Mouse (Mus musculus) liver, embryonic 11.5 days (tissue): ENCODE measurements around the gene Syt8. TPM values are rescaled to one million over a fixed set of nuclear protein-coding genes. Genes with fewer than 3 reads are reported as not detected.
A peak's percentile ranks its signal among the peaks of the same experiment; 100 is the strongest.

Experiments used
- ATAC-seq: fragments of 200-750 bp; cut with Nextera tagmentation; replicated peaks from 2 replicates; pipeline ENCODE4 v1.8.0; 2017; ENCODE audit warnings: moderate number of reproducible peaks, mild to moderate bottlenecking, moderate TSS enrichment, moderate library complexity; ENCODE audit not compliant: low FRiP score
- DNase-seq: peaks from one replicate; pipeline ENCODE4 v3.0.0-alpha.2; 2017; ENCODE audit warnings: low spot score
- H3K27ac ChIP-seq: fragments of 300-500 bp; sonication (generic); 2 replicates; pipeline ENCODE4 v1.5.1; 2014; ENCODE audit warnings: mild to moderate bottlenecking, low read depth, low read length, control low read depth
- H3K27me3 ChIP-seq: fragments of 300-500 bp; sonication (generic); replicated peaks from 2 replicates; pipeline ENCODE4 v1.6.1; 2014; ENCODE audit warnings: low read length, mixed read lengths; ENCODE audit not compliant: control insufficient read depth, insufficient read depth
- H3K36me3 ChIP-seq: fragments of 300-500 bp; sonication (generic); 2 replicates; pipeline ENCODE4 v1.6.1; 2014; ENCODE audit warnings: mild to moderate bottlenecking, low read length, moderate library complexity, mixed read lengths; ENCODE audit not compliant: control insufficient read depth, insufficient read depth
- H3K4me1 ChIP-seq: fragments of 300-500 bp; sonication (generic); replicated peaks from 2 replicates; pipeline ENCODE4 v1.6.1; 2014; ENCODE audit warnings: low read length, mixed read lengths; ENCODE audit not compliant: control insufficient read depth, insufficient read depth
- H3K4me2 ChIP-seq: fragments of 300-500 bp; sonication (generic); 2 replicates; pipeline ENCODE4 v1.6.1; 2014; ENCODE audit warnings: mild to moderate bottlenecking, control low read depth, moderate library complexity
- H3K4me3 ChIP-seq: fragments of 300-500 bp; sonication (generic); 2 replicates; pipeline ENCODE4 v1.5.1; 2014; ENCODE audit warnings: low read depth, low read length, control low read depth
- H3K9ac ChIP-seq: fragments of 300-500 bp; sonication (generic); 2 replicates; pipeline ENCODE4 v1.6.1; 2014; ENCODE audit warnings: low read depth, low read length, control low read depth
- H3K9me3 ChIP-seq: fragments of 300-500 bp; sonication (generic); 2 replicates; pipeline ENCODE4 v1.6.1; 2016; ENCODE audit warnings: low read length, inconsistent platforms, mixed read lengths; ENCODE audit not compliant: control insufficient read depth
- whole genome bisulfite sequencing: fragments of 180-500 bp; shearing (Covaris S2); extraction: QIAGEN DNeasy Blood & Tissue Kit; methylation state at CpG from one replicate; pipeline ENCODE4 v1.1.7; 2014; 5-methylcytosine and 5-hydroxymethylcytosine counted together
- polyA plus RNA-seq: library from polyadenylated mRNA; unstranded; fragments of >200 nt; fragmentation: Nextera tagmentation; extraction: Ambion mirVana; gene quantifications from 2 replicates; pipeline ENCODE4 v1.2.1, GENCODE M21; 2014

Syt8 gene
- polyA plus RNA-seq, 1 experiment from 2014 or later, result 0.41 TPM

GRCm38 (mm10) chr7:142478001-142478400, 43.4 kb downstream of the Syt8 start:
- Histone ChIP-seq H3K36me3 (no peaks in the 10 kb centered on the region), H3K4me3 (no peak overlapping the region), H3K9me3 (no peaks in the 10 kb centered on the region), H3K4me2 (no peak overlapping the region), H3K9ac (no peak overlapping the region), H3K27me3 (peaks cover 4% of the 10 kb centered on the region; the same call in 1 of the 2 replicates), H3K4me1 (peaks cover 25% of the 10 kb centered on the region), H3K27ac (no peak overlapping the region)
- no peak for ATAC-seq
- DNase-seq, result no peak
- 90% methylated on average over 6 of the region's 6 CpGs for WGBS

- Histone ChIP-seq H3K9ac (no peak overlapping the region), H3K27me3 (peaks cover 4% of the 10 kb centered on the region; the same call in 1 of the 2 replicates), H3K4me2 (no peak overlapping the region), H3K27ac (no peak overlapping the region), H3K36me3 (no peaks in the 10 kb centered on the region), H3K9me3 (no peaks in the 10 kb centered on the region), H3K4me3 (no peak overlapping the region), H3K4me1 (peaks cover 28% of the 10 kb centered on the region)
- DNase-seq, result no peak
- no peak for ATAC-seq
- 77% methylated on average over 2 of the region's 2 CpGs for WGBS
Observed at GRCm38 (mm10) chr7:142478574-142478973, 43.9 kb downstream of the Syt8 start.

- Histone ChIP-seq H3K36me3 (no peaks in the 10 kb centered on the region), H3K9ac (no peak overlapping the region), H3K4me2 (no peak overlapping the region), H3K4me1 (peaks cover 29% of the 10 kb centered on the region), H3K27ac (no peak overlapping the region), H3K9me3 (no peaks in the 10 kb centered on the region), H3K4me3 (no peak overlapping the region), H3K27me3 (peaks cover 4% of the 10 kb centered on the region; the same call in 1 of the 2 replicates)
- ATAC-seq (no peak), DNase-seq (no peak)
Observed at GRCm38 (mm10) chr7:142479307-142479706, 44.7 kb downstream of the Syt8 start.

- DNase-seq (no peak), ATAC-seq (no peak)
- Histone ChIP-seq H3K4me3 (no peak overlapping the region), H3K36me3 (no peaks in the 10 kb centered on the region), H3K27ac (no peak overlapping the region), H3K4me2 (no peak overlapping the region), H3K9me3 (no peaks in the 10 kb centered on the region), H3K27me3 (peaks cover 4% of the 10 kb centered on the region; the same call in 1 of the 2 replicates), H3K4me1 (peaks cover 26% of the 10 kb centered on the region), H3K9ac (no peak overlapping the region)
- 87% methylated on average over 3 of the region's 3 CpGs for WGBS
Observed at GRCm38 (mm10) chr7:142479886-142480285, 45.2 kb downstream of the Syt8 start.

GRCm38 (mm10) chr7:142480661-142481060, 46.0 kb downstream of the Syt8 start:
- no peak for ATAC-seq
- 91% methylated on average over 3 of the region's 3 CpGs for WGBS
- H3K9me3 ChIP-seq, result no peaks in the 10 kb centered on the region
- H3K4me2 ChIP-seq, result no peak overlapping the region
- peak overlapping the region; percentile 84 for H3K27ac ChIP-seq
- DNase-seq, result no peak
- H3K36me3 ChIP-seq, result no peaks in the 10 kb centered on the region
- H3K4me1 ChIP-seq, result peaks cover 26% of the 10 kb centered on the region
- H3K9ac ChIP-seq, result no peak overlapping the region
- H3K4me3 ChIP-seq, result no peak overlapping the region
- peaks cover 4% of the 10 kb centered on the region; the same call in 1 of the 2 replicates for H3K27me3 ChIP-seq

- 0 out of 2 replicates have a peak, but pooled peaks have one; percentile 4 for ATAC-seq
- WGBS, result 8% methylated on average over 5 of the region's 5 CpGs
Observed at GRCm38 (mm10) chr7:142481186-142481567, 46.5 kb downstream of the Syt8 start.

GRCm38 (mm10) chr7:142481568-142482255, 47.1 kb downstream of the Syt8 start:
- ATAC-seq (peak; percentile 44; the same call in 1 of the 2 replicates), DNase-seq (peak; percentile 63)
- Histone ChIP-seq H3K9me3 (no peaks in the 10 kb centered on the region), H3K4me2 (peak overlapping the region; percentile 54), H3K4me1 (peaks cover 26% of the 10 kb centered on the region), H3K36me3 (no peaks in the 10 kb centered on the region), H3K27ac (peak overlapping the region; percentile 84), H3K9ac (peak overlapping the region; percentile 56), H3K27me3 (peaks cover 9% of the 10 kb centered on the region; the same call in 1 of the 2 replicates), H3K4me3 (0 out of 2 replicates have a peak overlapping the region, but pooled peaks have one; percentile 8)
- 8% methylated on average over 22 of the region's 22 CpGs for WGBS

More at GRCm38 (mm10) chr7:142481186-142481567, 46.5 kb downstream of the Syt8 start:
- Histone ChIP-seq H3K9me3 (no peaks in the 10 kb centered on the region), H3K4me3 (no peak overlapping the region), H3K4me1 (peaks cover 26% of the 10 kb centered on the region), H3K36me3 (no peaks in the 10 kb centered on the region), H3K4me2 (peak overlapping the region; percentile 54), H3K27ac (peak overlapping the region; percentile 84), H3K27me3 (peaks cover 7% of the 10 kb centered on the region; the same call in 1 of the 2 replicates), H3K9ac (peak overlapping the region; percentile 56)
- DNase-seq, result peak; percentile 72

- H3K4me2 ChIP-seq, result peak overlapping the region; percentile 54
- peak overlapping the region; percentile 84 for H3K27ac ChIP-seq
- no peak overlapping the region for H3K4me3 ChIP-seq
- no peaks in the 10 kb centered on the region for H3K36me3 ChIP-seq
- peaks cover 29% of the 10 kb centered on the region for H3K4me1 ChIP-seq
- ATAC-seq, result no peak
- H3K27me3 ChIP-seq, result peaks cover 9% of the 10 kb centered on the region; the same call in 1 of the 2 replicates
- DNase-seq, result no peak
- peak overlapping the region; percentile 56; the same call in 1 of the 2 replicates for H3K9ac ChIP-seq
- H3K9me3 ChIP-seq, result no peaks in the 10 kb centered on the region
- WGBS, result 36% methylated on average over 6 of the region's 6 CpGs
Observed at GRCm38 (mm10) chr7:142482256-142482609, 47.6 kb downstream of the Syt8 start.

GRCm38 (mm10) chr7:142483136-142483535, 48.5 kb downstream of the Syt8 start:
- no peaks in the 10 kb centered on the region for H3K36me3 ChIP-seq
- H3K9ac ChIP-seq, result no peak overlapping the region
- H3K27ac ChIP-seq, result peak overlapping the region; percentile 84

More at GRCm38 (mm10) chr7:142483136-142483535, 48.5 kb downstream of the Syt8 start:
- Histone ChIP-seq H3K9me3 (no peaks in the 10 kb centered on the region), H3K4me2 (no peak overlapping the region), H3K27me3 (peaks cover 9% of the 10 kb centered on the region; the same call in 1 of the 2 replicates), H3K4me3 (no peak overlapping the region), H3K4me1 (peaks cover 29% of the 10 kb centered on the region)
- no peak for DNase-seq
- no peak for ATAC-seq
- 55% methylated on average over 11 of the region's 11 CpGs for WGBS
